Mouse (Mus musculus) kidney, postnatal 14 days (tissue): ENCODE measurements at regions not wholly inside any gene's neighbourhood (a gene's known extent, or its start where the extent isn't known, plus 50 kb on each side); places are given as distances from the start of the nearest gene placed in this dataset.

Experiments used
- DNase-seq: peaks from one replicate; pipeline ENCODE4 v3.0.0; 2022; ENCODE audit warnings: mixed read lengths

- no peak for DNase-seq
Observed at GRCm38 (mm10) chr5:132759751-132760150, 216.6 kb upstream of the Auts2 start.

GRCm38 (mm10) chr5:132758941-132759340 is 215.8 kb upstream of the Auts2 start:
- DNase-seq: no peak

GRCm38 (mm10) chr5:132737966-132738365 is 194.8 kb upstream of the Auts2 start:
- DNase-seq: no peak

- DNase-seq: no peak
Observed at GRCm38 (mm10) chr5:132728689-132729189, 185.6 kb upstream of the Auts2 start.

GRCm38 (mm10) chr5:132724467-132724866 is 181.3 kb upstream of the Auts2 start:
- DNase-seq: peak; percentile 7

GRCm38 (mm10) chr5:132710301-132710700 is 167.2 kb upstream of the Auts2 start:
- DNase-seq: no peak

- DNase-seq: no peak
Observed at GRCm38 (mm10) chr5:132707531-132707930, 164.4 kb upstream of the Auts2 start.

GRCm38 (mm10) chr5:132703455-132704100 is 160.4 kb upstream of the Auts2 start:
- DNase-seq: peak; percentile 7

GRCm38 (mm10) chr5:132702573-132702972 is 159.4 kb upstream of the Auts2 start:
- no peak for DNase-seq

GRCm38 (mm10) chr5:132690784-132691183 is 147.6 kb upstream of the Auts2 start:
- no peak for DNase-seq

GRCm38 (mm10) chr5:132675261-132675660 is 132.1 kb upstream of the Auts2 start:
- no peak for DNase-seq

- peak; percentile 10 for DNase-seq
Observed at GRCm38 (mm10) chr5:132673599-132674305, 130.6 kb upstream of the Auts2 start.

GRCm38 (mm10) chr5:132671496-132671895 is 128.4 kb upstream of the Auts2 start:
- DNase-seq: no peak

- DNase-seq: peak; percentile 32
Observed at GRCm38 (mm10) chr5:132667316-132667715, 124.2 kb upstream of the Auts2 start.

GRCm38 (mm10) chr5:132661266-132661665 is 118.1 kb upstream of the Auts2 start:
- no peak for DNase-seq

GRCm38 (mm10) chr5:132660036-132660435 is 116.9 kb upstream of the Auts2 start:
- no peak for DNase-seq

- DNase-seq: no peak
Observed at GRCm38 (mm10) chr5:132654382-132654781, 111.2 kb upstream of the Auts2 start.

GRCm38 (mm10) chr5:132653694-132654300 is 110.7 kb upstream of the Auts2 start:
- peak; percentile 48 for DNase-seq

- DNase-seq: no peak
Observed at GRCm38 (mm10) chr5:132652201-132652600, 109.1 kb upstream of the Auts2 start.

- DNase-seq: no peak
Observed at GRCm38 (mm10) chr5:132649771-132650170, 106.6 kb upstream of the Auts2 start.

GRCm38 (mm10) chr5:132648751-132649150 is 105.6 kb upstream of the Auts2 start:
- no peak for DNase-seq

- no peak for DNase-seq
Observed at GRCm38 (mm10) chr5:132644646-132645172, 101.6 kb upstream of the Auts2 start.

GRCm38 (mm10) chr5:132643270-132643669 is 100.1 kb upstream of the Auts2 start:
- no peak for DNase-seq
